Mouse (Mus musculus) kidney, embryonic 15.5 days (tissue): ENCODE data around the gene Calm4. TPM values are rescaled to one million over a fixed set of nuclear protein-coding genes. Genes with fewer than 3 reads are reported as not detected.

ENCODE experiments used
- polyA plus RNA-seq: library from polyadenylated mRNA; unstranded; fragments of >200 nt; fragmentation: Nextera tagmentation; extraction: Ambion mirVana; gene quantifications from 2 replicates; pipeline ENCODE4 v1.2.1, GENCODE M21; 2015

Calm4 gene
- polyA plus RNA-seq, 1 experiment from 2014 or later: 0.17 TPM

Other genes starting within 250 kb of the Calm4 start
- 14.0 and 16.7 TPM in 2 replicates for gene Fam208b, start 226.6 kb upstream of the Calm4 start, polyA plus RNA-seq
- 14.4 and 15.0 TPM in 2 replicates for gene Asb13, start 203.7 kb upstream of the Calm4 start, polyA plus RNA-seq
- gene Calml3, start 33.4 kb upstream of the Calm4 start, polyA plus RNA-seq: 0.45 and 0.74 TPM in 2 replicates
- gene Calm5, start 16.4 kb downstream of the Calm4 start, polyA plus RNA-seq: not detected in 2 replicates
- 61.6 and 62.9 TPM in 2 replicates for gene Net1, start 80.5 kb downstream of the Calm4 start, polyA plus RNA-seq
- not detected in 2 replicates for gene Tubal3, start 80.5 kb downstream of the Calm4 start, polyA plus RNA-seq
- gene Ucn3, start 107.6 kb downstream of the Calm4 start, polyA plus RNA-seq: not detected in 2 replicates
- gene Akr1c14, start 211.3 kb downstream of the Calm4 start, polyA plus RNA-seq: 1.4 and 2.8 TPM in 2 replicates